Mouse (Mus musculus): Measurements from ENCODE around the gene Lgr5. TPM values are rescaled to one million over a fixed set of nuclear protein-coding genes. Genes with fewer than 3 reads are reported as not detected.

Lgr5 gene
- total RNA-seq, 2 experiments from 2014 or later = 1.8 to 2.9 TPM

DNA sequence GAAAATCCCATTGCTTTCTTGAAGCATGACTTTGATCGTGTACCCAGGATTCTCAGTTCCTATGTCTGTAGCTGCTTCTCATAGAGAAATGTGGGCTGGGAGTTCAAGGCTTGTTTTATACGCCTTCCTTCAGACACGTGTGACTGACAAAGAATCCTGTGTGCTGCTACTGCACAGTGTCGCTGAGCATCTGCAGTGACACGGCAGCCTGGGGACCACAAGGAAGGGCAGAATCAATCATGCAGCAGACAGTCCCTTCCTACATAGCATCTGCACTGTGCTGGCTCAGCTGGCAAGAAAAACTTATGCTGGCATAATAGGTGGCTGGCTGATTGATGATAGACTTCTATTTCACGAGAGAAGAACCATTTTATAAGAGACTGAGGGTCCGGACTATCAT lies 122.5 kb downstream of the Lgr5 start:
- DNase-seq (ENCODE audit: extremely low spot score in 1 of 2, low spot score in 1 of 2) = no peak

DNA sequence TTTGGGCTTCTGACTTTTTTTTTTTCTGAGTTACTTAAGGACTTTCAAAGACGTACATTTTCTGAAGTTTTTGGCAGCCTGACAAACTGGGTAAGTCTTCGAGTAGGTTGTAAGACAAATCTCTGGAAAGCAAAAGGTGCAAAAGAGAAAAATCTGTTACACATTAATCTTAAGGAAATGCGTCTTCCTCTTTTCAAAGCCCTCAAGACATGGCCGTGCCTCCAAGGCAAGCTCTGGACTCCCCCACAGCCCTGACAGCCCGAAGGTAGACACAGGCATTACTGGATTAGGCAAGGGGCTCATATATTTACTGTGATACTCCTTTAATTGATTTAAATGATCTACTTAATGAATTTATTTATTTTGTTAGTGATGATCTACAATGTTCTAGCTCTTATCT lies 124.9 kb downstream of the Lgr5 start:
- DNase-seq (ENCODE audit: extremely low spot score in 1 of 2, low spot score in 1 of 2) = no peak

DNA sequence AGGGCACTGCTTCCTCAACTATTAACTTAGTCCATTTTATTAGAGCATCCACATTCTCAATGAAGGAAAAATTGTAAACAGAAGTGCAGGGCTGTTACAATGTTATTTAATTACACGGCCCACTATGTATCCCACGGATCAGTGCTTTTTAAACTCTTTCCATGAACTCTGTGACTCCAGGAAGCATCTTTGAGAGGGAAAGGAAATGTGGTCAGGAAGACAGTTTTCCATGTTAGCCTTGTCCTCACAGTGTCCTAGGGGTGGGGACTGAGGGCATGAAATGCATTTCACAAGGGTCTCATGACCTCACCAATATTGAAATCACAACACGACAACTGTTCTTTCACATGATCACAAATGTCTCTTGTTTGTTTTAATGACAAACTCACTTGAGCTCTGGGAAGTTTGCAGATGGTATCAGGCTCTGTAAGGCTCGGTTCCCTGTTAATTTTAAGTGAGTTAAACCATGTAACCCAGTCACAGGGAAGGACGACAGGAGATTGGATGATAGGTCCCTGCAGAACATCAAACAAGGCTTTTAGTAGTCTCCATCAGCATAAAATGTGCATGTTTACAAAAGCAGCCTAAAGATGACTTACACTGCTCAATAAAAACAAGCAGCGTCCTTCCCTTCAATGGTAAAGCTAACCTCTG lies 130.1 kb downstream of the Lgr5 start:
- DNase-seq (ENCODE audit: extremely low spot score in 1 of 2, low spot score in 1 of 2) = no peak

DNA sequence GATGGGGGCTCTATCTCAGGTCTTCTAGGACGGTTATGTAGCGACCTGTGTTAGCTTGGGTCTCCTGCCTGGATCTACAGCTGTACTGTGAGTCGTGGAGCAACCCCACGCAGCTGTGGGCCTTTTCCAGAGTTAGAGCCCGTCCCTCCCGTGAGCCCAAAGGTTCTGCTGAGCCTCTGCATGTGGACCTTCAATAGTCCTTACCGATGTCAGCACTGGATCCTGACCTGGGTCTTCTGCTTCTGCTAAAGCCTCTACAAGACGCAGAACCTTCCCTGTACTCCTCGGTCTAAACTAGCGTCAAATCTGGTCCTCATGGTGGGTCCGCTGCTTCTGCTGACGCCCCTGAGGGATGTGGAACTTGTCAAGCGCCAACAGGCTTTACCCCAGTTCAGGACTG lies 139.0 kb downstream of the Lgr5 start:
- DNase-seq (ENCODE audit: extremely low spot score in 1 of 2, low spot score in 1 of 2) = no peak

DNA sequence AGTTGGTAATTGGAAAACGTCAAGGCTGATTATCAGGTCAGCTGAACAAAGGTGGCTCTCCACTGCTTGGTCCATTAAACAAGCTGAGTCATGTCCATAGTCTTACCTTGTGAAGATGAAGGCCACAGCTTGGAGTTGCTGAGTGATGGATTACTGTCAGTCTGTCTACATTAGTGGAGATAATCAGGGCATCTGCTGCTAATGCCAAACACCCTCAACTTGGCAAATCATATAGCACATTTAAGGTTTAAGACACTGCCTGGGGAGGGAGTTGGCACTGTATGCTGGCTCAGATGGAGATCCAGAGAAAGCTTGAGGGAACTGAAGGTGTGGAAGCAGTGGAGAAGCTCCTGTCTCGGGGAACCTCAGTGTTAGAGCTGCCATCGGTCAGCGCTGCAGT lies 150.3 kb downstream of the Lgr5 start:
- no peak for DNase-seq (ENCODE audit: extremely low spot score in 1 of 2, low spot score in 1 of 2)

DNA sequence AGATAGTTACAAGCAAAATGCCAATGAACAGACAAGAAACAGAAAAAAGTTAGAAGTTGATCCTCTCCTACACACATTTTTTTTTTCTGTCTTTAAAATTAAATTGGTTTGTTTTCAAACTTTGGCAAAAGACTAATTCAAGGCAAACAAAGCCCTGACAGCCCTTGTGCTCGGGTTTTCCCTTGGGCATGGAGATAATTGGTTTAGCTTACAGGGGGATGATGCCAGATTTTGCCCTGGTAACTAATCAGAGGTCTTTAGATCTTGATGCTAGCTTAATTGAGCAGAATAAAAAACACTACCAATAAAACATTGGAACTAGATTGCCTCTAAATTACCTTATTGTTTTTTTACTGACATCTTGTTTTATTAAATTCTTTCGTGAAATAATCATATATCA lies 162.2 kb downstream of the Lgr5 start:
- DNase-seq (ENCODE audit: extremely low spot score in 1 of 2, low spot score in 1 of 2) = no peak

DNA sequence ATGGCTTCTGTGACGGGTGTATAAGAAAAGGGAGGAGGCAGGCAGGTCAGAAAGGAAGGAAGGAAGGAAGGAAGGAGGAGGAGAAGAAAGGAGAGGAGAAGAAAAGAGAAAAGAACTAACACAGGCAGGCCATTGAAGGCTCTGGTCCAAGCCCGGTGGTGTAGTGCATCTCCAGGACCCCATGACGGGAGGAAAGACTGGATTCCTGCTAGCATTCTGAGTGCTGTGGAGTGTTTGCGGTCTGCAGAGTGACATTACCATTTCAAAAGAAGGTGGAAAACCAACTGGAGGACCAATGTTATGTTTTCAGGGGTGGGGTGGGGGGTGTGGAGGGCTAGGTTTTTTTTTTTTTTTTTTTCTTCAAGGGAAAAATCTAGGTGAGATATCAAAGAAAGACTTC lies 165.6 kb downstream of the Lgr5 start:
- DNase-seq (ENCODE audit: extremely low spot score in 1 of 2, low spot score in 1 of 2) = no peak

DNA sequence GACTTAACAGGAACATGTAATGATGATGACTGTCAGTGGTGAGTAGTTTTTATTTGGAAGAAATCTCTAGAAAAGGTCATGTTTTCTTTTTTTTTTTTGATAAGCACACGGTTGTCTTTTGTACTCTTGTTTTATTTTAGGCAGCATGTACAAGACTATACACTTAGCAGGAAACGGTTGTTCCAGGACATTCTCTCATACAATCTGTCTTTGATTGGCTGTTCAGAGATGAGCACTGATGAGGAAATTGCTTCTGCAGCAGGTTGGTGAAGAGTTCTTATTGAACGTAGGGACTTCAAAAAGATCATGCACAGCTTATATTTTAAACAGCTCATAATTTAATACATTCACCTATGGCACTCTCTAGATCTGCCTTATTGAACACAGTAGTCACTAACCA lies 173.5 kb downstream of the Lgr5 start:
- DNase-seq (ENCODE audit: extremely low spot score in 1 of 2, low spot score in 1 of 2) = no peak

DNA sequence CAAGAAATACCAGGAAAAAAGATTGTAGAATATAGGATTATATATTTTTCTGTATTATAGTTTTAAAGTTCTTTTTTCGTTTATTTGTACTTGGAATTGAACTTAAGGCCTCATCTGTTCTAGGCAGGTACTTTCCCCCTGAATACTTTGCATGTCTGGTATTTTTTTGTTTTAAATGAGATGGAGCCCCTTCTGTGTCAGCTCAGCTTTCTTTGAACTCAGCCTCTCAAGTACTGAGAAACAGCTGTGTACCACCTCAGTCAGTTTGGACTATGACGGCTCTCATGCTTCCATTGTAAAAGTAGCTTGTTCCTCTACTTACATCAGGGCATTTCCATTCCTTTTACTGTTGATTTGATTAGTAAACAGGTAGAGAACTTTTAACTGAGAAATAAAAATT lies 174.1 kb downstream of the Lgr5 start:
- DNase-seq (ENCODE audit: extremely low spot score in 1 of 2, low spot score in 1 of 2) = no peak

DNA sequence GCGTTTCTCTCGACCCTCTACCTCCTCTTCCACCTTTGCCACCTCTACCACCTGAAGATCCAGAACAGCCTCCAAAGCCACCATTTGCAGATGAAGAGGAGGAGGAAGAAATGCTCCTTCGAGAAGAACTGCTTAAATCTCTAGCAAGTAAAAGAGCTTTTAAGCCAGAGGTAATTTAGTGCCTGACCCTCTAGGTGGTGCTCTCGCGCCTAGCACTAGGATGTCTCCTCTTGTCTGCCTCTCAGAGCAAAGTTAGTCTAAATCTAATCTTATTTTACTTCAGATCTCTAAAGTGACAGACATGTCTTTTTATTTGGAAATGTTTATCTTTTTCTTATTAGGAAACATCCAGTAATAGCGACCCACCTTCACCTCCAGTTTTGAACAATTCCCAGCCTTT lies 181.2 kb downstream of the Lgr5 start:
- DNase-seq (ENCODE audit: extremely low spot score in 1 of 2, low spot score in 1 of 2) = peak; percentile 16 to 68

Other genes with a start within 250 kb of the Lgr5 start
- 10 to 100 TPM; 43.4 to 46.8 TPM for gene Tmem19, start 225.3 kb downstream of the Lgr5 start, total RNA-seq (2021)
- gene Thap2, start 203.3 kb downstream of the Lgr5 start, total RNA-seq (2021) = 10 to 100 TPM; 13.0 to 14.8 TPM
- 10 to 100 TPM; 42.7 to 56.7 TPM for gene Zfc3h1, start 202.8 kb downstream of the Lgr5 start, total RNA-seq (2021)
- under 1 TPM; 0.54 to 0.75 TPM for gene A930009A15Rik, start 17.8 kb downstream of the Lgr5 start, total RNA-seq (2021)
- gene Tspan8, start 229.1 kb upstream of the Lgr5 start, total RNA-seq (2021) = under 1 TPM; 0.30 to 0.47 TPM

All from layer of hippocampus, postnatal 25 days (tissue).